Mouse (Mus musculus) CH12.LX (cell line): ENCODE measurements at regions not wholly inside any gene's neighbourhood (a gene's known extent, or its start where the extent isn't known, plus 50 kb on each side); places are given as distances from the start of the nearest gene placed in this dataset.

Source experiments
- CTCF ChIP-seq, 2 experiments: IDR thresholded peaks in 1 of 2; conservative IDR thresholded peaks in 1 of 2; 2 replicates each; pipeline ENCODE4 v1.5.1; 2011 to 2012; ENCODE audit warnings: low read depth in 2 of 2, low read length in 2 of 2, improper control_type of control experiment in 1 of 2, inconsistent platforms in 1 of 2, mild to moderate bottlenecking in 1 of 2, moderate library complexity in 1 of 2
- EP300 ChIP-seq: IDR thresholded peaks from 2 replicates; pipeline ENCODE4 v1.6.1; 2011; ENCODE audit warnings: low read length, improper control_type of control experiment
- JUND ChIP-seq: conservative IDR thresholded peaks from 2 replicates; pipeline ENCODE4 v1.6.1; 2011; ENCODE audit warnings: low read depth, low read length, improper control_type of control experiment
- NELFE ChIP-seq: IDR thresholded peaks from 2 replicates; pipeline ENCODE4 v1.6.1; 2011; ENCODE audit warnings: low read depth, low read length, improper control_type of control experiment
- POLR2A ChIP-seq: IDR thresholded peaks from 2 replicates; pipeline ENCODE4 v1.6.1; 2011; ENCODE audit warnings: low read depth, mild to moderate bottlenecking, improper control_type of control experiment, low read length
- ZKSCAN1 ChIP-seq: IDR thresholded peaks from 2 replicates; pipeline ENCODE4 v1.6.1; 2012; ENCODE audit warnings: low read depth, inconsistent platforms, low read length, improper control_type of control experiment, borderline replicate concordance

- TF ChIP-seq POLR2A (no peak), JUND (no peak), NELFE (no peak), CTCF (conservative IDR thresholded peaks at IDR 0.05 in 1 of 2, IDR thresholded peaks at IDR 0.05 in 1 of 2; ENCODE audit: low read depth in 2 of 2, low read length in 2 of 2) (no peak), EP300 (no peak), ZKSCAN1 (no peak)
Measured at GRCm38 (mm10) chr2:133906269-133906668, 354.3 kb downstream of the Bmp2 start.
